Mouse (Mus musculus): Measurements from ENCODE around the gene Pyy.

DNA sequence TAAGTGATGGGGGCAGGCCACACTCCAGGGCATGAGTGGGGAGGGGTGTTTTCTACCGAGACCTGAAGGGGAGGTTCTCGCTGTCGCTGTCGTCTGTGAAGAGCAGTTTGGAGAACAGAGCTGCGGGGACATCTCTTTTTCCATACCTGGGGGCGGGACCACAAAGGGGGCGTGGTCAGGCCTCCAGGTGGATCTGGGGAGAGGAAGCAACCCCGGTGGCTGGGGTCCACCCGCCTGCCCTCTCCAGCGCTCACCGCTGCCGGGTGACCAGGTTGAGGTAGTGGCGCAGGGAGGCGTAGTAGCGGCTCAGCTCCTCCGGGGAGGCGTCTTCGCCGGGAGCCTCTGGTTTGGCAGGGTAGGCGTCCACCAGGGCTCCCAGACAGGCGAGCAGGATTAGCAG is 721 bp downstream of the Pyy start:
- TF ChIP-seq CTCF (IDR thresholded peaks at IDR 0.05; ENCODE audit: low read depth) = no peak
- TF ChIP-seq EP300 (IDR thresholded peaks at IDR 0.05; ENCODE audit: low read depth) = no peak

Measured in heart, postnatal 0 days (tissue).